Mouse (Mus musculus) erythroblast, embryonic 14.5 days (primary cell): ENCODE results near the gene Ankrd52. TPM values are rescaled to one million over a fixed set of nuclear protein-coding genes. Genes with fewer than 3 reads are reported as not detected.

Experiments used
- H3K27me3 ChIP-seq: 2 replicates; pipeline ENCODE4 v1.6.1; 2012; ENCODE audit warnings: inconsistent platforms; ENCODE audit not compliant: control insufficient read depth
- H3K36me3 ChIP-seq: 2 replicates; pipeline ENCODE4 v1.6.1; 2012; ENCODE audit warnings: mild to moderate bottlenecking, inconsistent platforms; ENCODE audit not compliant: control insufficient read depth
- H3K4me1 ChIP-seq: 2 replicates; pipeline ENCODE4 v1.6.1; 2012; ENCODE audit warnings: inconsistent platforms; ENCODE audit not compliant: control insufficient read depth
- H3K4me3 ChIP-seq: replicated peaks from 2 replicates; pipeline ENCODE3; 2012; ENCODE audit warnings: moderate library complexity, mild to moderate bottlenecking, inconsistent platforms
- H3K9me3 ChIP-seq: 2 replicates; pipeline ENCODE4 v1.6.1; 2012; ENCODE audit warnings: low read length, inconsistent platforms, mixed read lengths; ENCODE audit not compliant: control insufficient read depth
- GATA1 ChIP-seq: IDR thresholded peaks from 2 replicates; pipeline ENCODE4 v1.6.1; 2012; ENCODE audit warnings: low read length, inconsistent platforms, mixed read lengths
- TAL1 ChIP-seq: IDR thresholded peaks from 3 replicates; pipeline ENCODE4 v1.6.1; 2012; ENCODE audit warnings: low read length, inconsistent platforms, mixed read lengths
- polyA plus RNA-seq: library from polyadenylated mRNA; stranded (reverse); fragments of >175 nt; gene quantifications from 2 replicates; pipeline ENCODE4 v1.2.3, GENCODE M21; 2012

The Ankrd52 gene
- polyA plus RNA-seq, 1 experiment: 1.9 TPM

- Histone ChIP-seq H3K4me1 (peaks cover 3% of the 10 kb centered on the region), H3K9me3 (no peaks in the 10 kb centered on the region), H3K4me3 (no peak overlapping the region), H3K27me3 (no peaks in the 10 kb centered on the region), H3K36me3 (peaks cover 97% of the 10 kb centered on the region)
- TF ChIP-seq TAL1 (no peak), GATA1 (no peak)
These were observed 12.7 kb downstream of the Ankrd52 start for GRCm38 (mm10) chr10:128389570-128389969.

DNA sequence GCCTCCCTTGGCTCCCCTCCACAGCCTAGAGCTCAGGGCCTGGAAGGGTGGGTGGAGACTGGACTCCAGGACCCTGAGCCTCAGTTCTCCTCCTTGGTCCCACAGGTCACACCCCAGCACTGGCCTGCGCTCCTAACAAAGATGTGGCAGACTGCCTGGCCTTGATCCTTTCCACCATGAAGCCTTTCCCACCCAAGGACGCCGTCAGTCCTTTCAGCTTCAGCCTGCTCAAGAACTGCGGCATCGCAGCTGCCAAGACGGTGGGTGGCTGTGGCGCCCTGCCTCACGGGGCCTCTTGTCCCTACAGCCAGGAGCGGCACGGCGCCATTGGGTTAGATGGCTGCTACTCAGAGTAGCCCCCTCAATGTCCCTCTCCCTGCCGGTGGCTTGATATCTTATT lies 13.5 kb downstream of the Ankrd52 start:
- H3K36me3 ChIP-seq: peaks cover 94% of the 10 kb centered on the region

DNA sequence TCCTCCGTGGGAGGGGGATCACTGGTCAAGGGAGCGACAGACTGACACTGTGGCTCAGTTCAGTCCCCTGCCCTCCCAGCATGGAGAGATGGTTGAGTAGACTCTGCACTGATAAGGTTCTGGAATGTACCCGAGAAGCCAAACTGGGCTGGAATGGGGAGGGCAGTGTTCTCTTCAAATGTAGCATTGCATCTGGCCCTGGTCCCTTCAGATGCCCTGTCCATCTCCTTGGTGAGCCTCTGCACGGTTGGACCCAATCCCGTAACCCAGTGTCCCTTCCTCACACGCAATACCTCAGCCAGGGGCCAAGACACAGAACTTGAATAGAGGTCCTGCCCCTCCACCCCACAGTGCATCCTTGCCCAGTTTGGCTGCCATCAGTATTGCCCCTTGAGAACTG lies 14.9 kb downstream of the Ankrd52 start:
- TF ChIP-seq TAL1 (no peak), GATA1 (no peak)
- H3K36me3 ChIP-seq: peaks cover 88% of the 10 kb centered on the region

More for the DNA sequence above, 13.5 kb downstream of the Ankrd52 start:
- no peaks in the 10 kb centered on the region for H3K27me3 ChIP-seq
- no peak overlapping the region for H3K4me3 ChIP-seq
- no peaks in the 10 kb centered on the region for H3K9me3 ChIP-seq
- peaks cover 6% of the 10 kb centered on the region for H3K4me1 ChIP-seq
- no peak for TF ChIP-seq GATA1
- TF ChIP-seq TAL1: no peak

GRCm38 (mm10) chr10:128396017-128396673 lies 19.2 kb downstream of the Ankrd52 start:
- H3K4me3 ChIP-seq: no peak overlapping the region
- H3K27me3 ChIP-seq: no peaks in the 10 kb centered on the region
- no peak for TF ChIP-seq GATA1
- no peak for TF ChIP-seq TAL1
- H3K36me3 ChIP-seq: peaks cover 49% of the 10 kb centered on the region
- no peaks in the 10 kb centered on the region for H3K9me3 ChIP-seq
- peaks cover 21% of the 10 kb centered on the region for H3K4me1 ChIP-seq

More for the DNA sequence above, 14.9 kb downstream of the Ankrd52 start:
- no peaks in the 10 kb centered on the region for H3K9me3 ChIP-seq
- no peak overlapping the region for H3K4me3 ChIP-seq
- H3K4me1 ChIP-seq: peaks cover 19% of the 10 kb centered on the region
- H3K27me3 ChIP-seq: no peaks in the 10 kb centered on the region

- TF ChIP-seq GATA1 (no peak), TAL1 (no peak)
- H3K9me3 ChIP-seq: no peaks in the 10 kb centered on the region
- H3K36me3 ChIP-seq: peaks cover 42% of the 10 kb centered on the region
- peaks cover 21% of the 10 kb centered on the region for H3K4me1 ChIP-seq
- no peaks in the 10 kb centered on the region for H3K27me3 ChIP-seq
- H3K4me3 ChIP-seq: no peak overlapping the region
These were observed 19.9 kb downstream of the Ankrd52 start for GRCm38 (mm10) chr10:128396716-128397264.

DNA sequence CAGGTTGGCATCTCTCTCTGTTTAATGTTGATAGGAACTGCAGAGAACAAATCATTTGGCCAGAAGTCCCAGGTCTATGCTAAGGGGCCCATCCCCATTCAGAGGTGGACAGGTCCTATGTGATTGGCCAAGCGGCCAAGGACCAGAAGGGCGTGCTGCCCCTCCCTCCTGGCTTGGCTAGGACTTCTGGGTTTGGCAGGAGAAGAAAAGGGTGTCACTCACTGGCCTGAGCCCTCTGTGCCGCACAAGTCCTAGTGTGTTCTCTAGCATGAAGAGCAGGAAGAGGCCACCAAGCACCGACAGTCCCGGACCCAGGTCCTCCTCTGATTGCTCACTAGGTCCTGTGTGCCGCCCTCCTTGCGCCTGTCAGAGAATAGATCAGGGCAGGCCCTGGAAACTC lies 20.6 kb downstream of the Ankrd52 start:
- Histone ChIP-seq H3K27me3 (no peaks in the 10 kb centered on the region), H3K4me1 (peaks cover 21% of the 10 kb centered on the region), H3K9me3 (no peaks in the 10 kb centered on the region), H3K36me3 (peaks cover 36% of the 10 kb centered on the region), H3K4me3 (no peak overlapping the region)
- TF ChIP-seq TAL1 (no peak), GATA1 (no peak)

GRCm38 (mm10) chr10:128400338-128400737 lies 23.4 kb downstream of the Ankrd52 start:
- Histone ChIP-seq H3K36me3 (peaks cover 18% of the 10 kb centered on the region), H3K4me3 (peak overlapping the region; percentile 39), H3K4me1 (peaks cover 18% of the 10 kb centered on the region), H3K27me3 (no peaks in the 10 kb centered on the region), H3K9me3 (no peaks in the 10 kb centered on the region)
- TF ChIP-seq TAL1 (no peak), GATA1 (no peak)

GRCm38 (mm10) chr10:128401056-128401455 lies 24.1 kb downstream of the Ankrd52 start, which contains the start of gene Slc39a5:
Gene Slc39a5 (minus strand): TSS chr10:128401229.
- TF ChIP-seq GATA1 (no peak), TAL1 (no peak)
- H3K36me3 ChIP-seq: peaks cover 18% of the 10 kb centered on the region
- peak within 1 kb of the TSS; percentile 39 for H3K4me3 ChIP-seq
- H3K9me3 ChIP-seq: no peaks in the 10 kb centered on the region
- no peaks in the 10 kb centered on the region for H3K27me3 ChIP-seq
- peaks cover 10% of the 10 kb centered on the region for H3K4me1 ChIP-seq

DNA sequence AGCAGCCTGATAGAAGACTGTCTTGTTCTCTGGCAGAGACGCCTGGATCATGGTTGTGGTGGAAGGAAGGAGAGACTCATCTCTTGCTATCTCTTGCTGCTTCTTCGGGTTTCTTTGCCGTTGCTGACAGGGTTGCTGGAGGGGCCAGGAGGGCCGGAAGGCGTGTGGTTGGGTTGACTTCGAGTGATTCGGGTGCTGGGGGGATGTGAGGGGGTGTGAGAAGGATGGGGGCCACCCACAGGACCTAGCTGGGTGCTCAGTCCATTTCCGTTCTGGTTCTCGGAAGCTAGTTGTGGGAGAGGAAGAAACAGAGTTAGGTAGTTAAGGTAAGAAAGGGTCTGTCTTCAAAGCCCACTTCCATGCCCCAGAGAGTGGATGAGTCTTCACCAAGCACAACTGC lies 24.7 kb downstream of the Ankrd52 start:
- Histone ChIP-seq H3K4me3 (no peak overlapping the region), H3K36me3 (peaks cover 23% of the 10 kb centered on the region), H3K9me3 (no peaks in the 10 kb centered on the region), H3K27me3 (no peaks in the 10 kb centered on the region), H3K4me1 (peaks cover 6% of the 10 kb centered on the region; the same call in 1 of the 2 replicates)
- TF ChIP-seq GATA1: no peak
- TF ChIP-seq TAL1: no peak
